Mouse (Mus musculus): ENCODE data around the gene Gzmd. TPM values are rescaled to one million over a fixed set of nuclear protein-coding genes. Genes with fewer than 3 reads are reported as not detected.
A peak's percentile ranks its signal among the peaks of the same experiment; 100 is the strongest.

The Gzmd gene
- polyA plus RNA-seq, 1 experiment from 2014 or later: not detected

- ATAC-seq (ENCODE audit: low FRiP score) (no peak), DNase-seq (ENCODE audit: low spot score) (peak; percentile 13)
- no peak overlapping the region for H3K4me2 ChIP-seq (replicated peaks; ENCODE audit: low read depth, low read length)
- H3K27ac ChIP-seq (ENCODE audit: low read depth, low read length): no peak overlapping the region
- H3K27me3 ChIP-seq (ENCODE audit: control insufficient read depth, insufficient read depth, low read length): no peaks in the 10 kb centered on the region
- H3K36me3 ChIP-seq (ENCODE audit: control insufficient read depth, insufficient read depth, low read length): no peaks in the 10 kb centered on the region
- H3K9me3 ChIP-seq (ENCODE audit: control insufficient read depth, low read length): no peaks in the 10 kb centered on the region
- no peak overlapping the region for H3K4me3 ChIP-seq (ENCODE audit: low read depth, low read length)
- H3K4me1 ChIP-seq (replicated peaks; ENCODE audit: control insufficient read depth, insufficient read depth, low read length): no peaks in the 10 kb centered on the region
- WGBS: 81% methylated on average over 4 of the region's 4 CpGs
- no peak overlapping the region for H3K9ac ChIP-seq (ENCODE audit: low read depth, low read length)
Measured at GRCm38 (mm10) chr14:56098940-56099339, 33.5 kb downstream of the Gzmd start.

DNA sequence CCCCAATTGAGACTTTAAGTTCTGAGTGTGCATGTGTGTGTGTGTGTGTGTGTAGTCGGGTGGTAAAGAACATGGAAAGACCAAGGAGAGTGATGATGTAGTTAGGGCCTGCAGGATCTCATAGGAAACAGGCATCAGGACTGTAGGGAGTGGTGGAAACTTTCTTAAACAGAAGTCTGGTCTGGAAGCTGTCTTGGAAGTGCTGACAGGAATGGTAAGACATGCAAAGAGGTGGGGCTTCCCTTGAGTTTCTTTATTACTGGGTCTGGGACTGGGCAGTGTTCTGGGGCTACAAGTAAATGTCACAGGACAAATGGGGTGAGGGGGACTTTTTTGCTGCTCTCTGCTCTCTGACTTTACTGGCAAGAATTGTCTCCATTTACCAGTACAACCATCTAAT lies 34.8 kb downstream of the Gzmd start:
- WGBS: 91% methylated on average over 1 of the region's 1 CpGs
- DNase-seq (ENCODE audit: low spot score): no peak
- H3K4me3 ChIP-seq (ENCODE audit: low read depth, low read length): no peak overlapping the region
- no peaks in the 10 kb centered on the region for H3K36me3 ChIP-seq (ENCODE audit: control insufficient read depth, insufficient read depth, low read length)
- no peak for ATAC-seq (ENCODE audit: low FRiP score)
- no peaks in the 10 kb centered on the region for H3K4me1 ChIP-seq (replicated peaks; ENCODE audit: control insufficient read depth, insufficient read depth, low read length)
- no peak overlapping the region for H3K4me2 ChIP-seq (replicated peaks; ENCODE audit: low read depth, low read length)
- H3K27me3 ChIP-seq (ENCODE audit: control insufficient read depth, insufficient read depth, low read length): no peaks in the 10 kb centered on the region
- no peak overlapping the region for H3K27ac ChIP-seq (ENCODE audit: low read depth, low read length)
- no peaks in the 10 kb centered on the region for H3K9me3 ChIP-seq (ENCODE audit: control insufficient read depth, low read length)
- H3K9ac ChIP-seq (ENCODE audit: low read depth, low read length): no peak overlapping the region

DNA sequence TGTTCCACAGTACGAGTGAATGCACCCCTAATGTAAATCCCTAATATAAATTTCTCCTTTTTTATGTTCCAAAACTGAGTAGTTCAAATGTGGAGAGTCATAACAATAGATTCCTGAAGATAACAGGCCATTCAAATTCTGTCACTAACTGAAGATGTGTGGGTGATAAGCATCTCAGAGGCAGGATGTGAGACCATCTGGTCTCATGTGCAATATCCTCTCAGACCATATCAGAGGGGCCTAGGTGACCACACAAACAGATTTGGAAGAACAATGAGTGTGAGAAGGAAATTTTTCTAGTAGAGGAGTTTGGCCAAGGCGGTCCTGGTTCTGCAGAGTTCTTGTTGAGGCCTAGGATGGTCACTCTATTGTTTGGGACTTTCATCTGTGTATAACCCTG lies 39.1 kb downstream of the Gzmd start:
- no peak overlapping the region for H3K4me2 ChIP-seq (replicated peaks; ENCODE audit: low read depth, low read length)
- DNase-seq (ENCODE audit: low spot score): no peak
- no peaks in the 10 kb centered on the region for H3K9me3 ChIP-seq (ENCODE audit: control insufficient read depth, low read length)
- H3K36me3 ChIP-seq (ENCODE audit: control insufficient read depth, insufficient read depth, low read length): no peaks in the 10 kb centered on the region
- 70% methylated on average over 2 of the region's 2 CpGs for WGBS
- no peak overlapping the region for H3K9ac ChIP-seq (ENCODE audit: low read depth, low read length)
- no peak for ATAC-seq (ENCODE audit: low FRiP score)
- no peaks in the 10 kb centered on the region for H3K27me3 ChIP-seq (ENCODE audit: control insufficient read depth, insufficient read depth, low read length)
- H3K4me1 ChIP-seq (replicated peaks; ENCODE audit: control insufficient read depth, insufficient read depth, low read length): no peaks in the 10 kb centered on the region
- no peak overlapping the region for H3K4me3 ChIP-seq (ENCODE audit: low read depth, low read length)
- no peak overlapping the region for H3K27ac ChIP-seq (ENCODE audit: low read depth, low read length)

DNA sequence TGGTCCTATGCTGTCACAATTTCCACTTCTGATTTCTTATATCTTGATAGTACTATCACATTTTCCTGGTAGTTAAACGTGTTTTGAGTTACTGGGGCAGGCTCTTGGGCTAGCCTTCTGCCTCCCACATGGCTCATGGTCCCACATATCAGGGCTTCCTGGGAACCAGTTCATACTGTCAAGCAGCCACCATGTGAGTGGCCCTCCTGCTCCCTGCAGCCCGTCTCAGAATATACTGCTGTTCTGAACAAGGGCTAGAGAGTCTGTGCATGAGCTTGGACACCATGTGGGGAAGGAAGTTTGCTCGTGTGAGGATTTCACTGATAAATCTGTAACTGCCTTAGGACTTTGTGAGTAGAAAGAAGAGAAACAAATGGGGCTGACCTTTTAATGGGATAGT lies 45.7 kb downstream of the Gzmd start:
- Histone ChIP-seq H3K4me2 (replicated peaks; ENCODE audit: low read depth, low read length) (no peak overlapping the region), H3K27me3 (ENCODE audit: control insufficient read depth, insufficient read depth, low read length) (no peaks in the 10 kb centered on the region), H3K4me1 (replicated peaks; ENCODE audit: control insufficient read depth, insufficient read depth, low read length) (no peaks in the 10 kb centered on the region), H3K27ac (ENCODE audit: low read depth, low read length) (no peak overlapping the region), H3K9ac (ENCODE audit: low read depth, low read length) (no peak overlapping the region), H3K36me3 (ENCODE audit: control insufficient read depth, insufficient read depth, low read length) (no peaks in the 10 kb centered on the region), H3K9me3 (ENCODE audit: control insufficient read depth, low read length) (no peaks in the 10 kb centered on the region), H3K4me3 (ENCODE audit: low read depth, low read length) (no peak overlapping the region)
- ATAC-seq (ENCODE audit: low FRiP score) (no peak), DNase-seq (ENCODE audit: low spot score) (no peak)
- WGBS: 82% methylated on average over 3 of the region's 3 CpGs

DNA sequence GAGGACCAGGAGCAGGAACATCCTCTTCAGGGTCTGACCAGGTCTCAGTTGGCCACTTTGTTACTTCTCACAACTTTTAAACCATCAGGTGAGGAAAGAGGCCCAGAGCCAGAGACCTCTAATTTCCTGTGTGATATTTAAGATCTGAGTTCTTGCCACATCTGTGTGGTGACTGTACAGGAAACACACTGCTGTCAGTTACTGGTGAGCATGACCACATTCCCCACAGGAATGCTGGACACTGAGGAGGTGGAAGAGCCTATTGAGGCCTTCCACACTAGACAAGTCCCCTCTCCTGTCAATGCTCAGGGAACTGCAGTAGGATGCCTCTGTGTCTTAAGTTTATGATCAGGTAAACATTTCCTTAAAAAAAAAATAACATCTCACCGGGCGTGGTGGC lies 47.2 kb downstream of the Gzmd start, which contains the start of gene Mcpt8:
Gene Mcpt8, minus strand, starts transcription at position 107 of the 400 bp plus-strand sequence.
- no peak within 1 kb of the TSS for H3K27ac ChIP-seq (ENCODE audit: low read depth, low read length)
- H3K9me3 ChIP-seq (ENCODE audit: control insufficient read depth, low read length): no peaks in the 10 kb centered on the region
- H3K4me2 ChIP-seq (replicated peaks; ENCODE audit: low read depth, low read length): no peak within 1 kb of the TSS
- no peaks in the 10 kb centered on the region for H3K36me3 ChIP-seq (ENCODE audit: control insufficient read depth, insufficient read depth, low read length)
- no peaks in the 10 kb centered on the region for H3K4me1 ChIP-seq (replicated peaks; ENCODE audit: control insufficient read depth, insufficient read depth, low read length)
- no peaks in the 10 kb centered on the region for H3K27me3 ChIP-seq (ENCODE audit: control insufficient read depth, insufficient read depth, low read length)
- 96% methylated on average over 2 of the region's 2 CpGs for WGBS
- ATAC-seq (ENCODE audit: low FRiP score): no peak
- H3K4me3 ChIP-seq (ENCODE audit: low read depth, low read length): no peak within 1 kb of the TSS
- DNase-seq (ENCODE audit: low spot score): no peak
- no peak within 1 kb of the TSS for H3K9ac ChIP-seq (ENCODE audit: low read depth, low read length)

DNA sequence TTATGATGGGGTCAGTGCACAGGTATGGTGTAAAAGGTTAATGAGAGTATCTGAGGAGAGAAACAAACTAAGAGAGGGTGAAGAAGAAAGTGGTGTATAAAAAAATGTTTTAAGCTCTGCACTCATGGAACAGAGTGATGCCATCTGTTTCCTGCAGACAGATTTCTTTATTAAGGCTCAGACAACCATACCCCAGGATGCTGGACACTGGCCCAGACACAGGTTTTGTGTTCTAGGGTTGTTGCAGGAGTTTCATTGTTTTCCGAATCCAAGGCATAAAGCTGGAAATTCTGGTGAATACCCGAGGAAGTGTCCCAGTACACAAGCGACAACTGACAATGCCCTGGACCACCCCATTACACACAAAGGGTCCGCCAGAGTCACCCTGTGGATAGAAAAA lies 50.4 kb downstream of the Gzmd start:
- H3K9ac ChIP-seq (ENCODE audit: low read depth, low read length): no peak overlapping the region
- no peak overlapping the region for H3K27ac ChIP-seq (ENCODE audit: low read depth, low read length)
- no peaks in the 10 kb centered on the region for H3K4me1 ChIP-seq (replicated peaks; ENCODE audit: control insufficient read depth, insufficient read depth, low read length)
- ATAC-seq (ENCODE audit: low FRiP score) (no peak), DNase-seq (ENCODE audit: low spot score) (no peak)
- WGBS: 85% methylated on average over 4 of the region's 4 CpGs
- H3K9me3 ChIP-seq (ENCODE audit: control insufficient read depth, low read length): no peaks in the 10 kb centered on the region
- H3K4me3 ChIP-seq (ENCODE audit: low read depth, low read length): no peak overlapping the region
- H3K4me2 ChIP-seq (replicated peaks; ENCODE audit: low read depth, low read length): no peak overlapping the region
- H3K27me3 ChIP-seq (ENCODE audit: control insufficient read depth, insufficient read depth, low read length): no peaks in the 10 kb centered on the region
- no peaks in the 10 kb centered on the region for H3K36me3 ChIP-seq (ENCODE audit: control insufficient read depth, insufficient read depth, low read length)

Other genes starting within 250 kb of the Gzmd start
- gene Cbln3, start 248.2 kb downstream of the Gzmd start, polyA plus RNA-seq (2014; fragmentation: Nextera tagmentation; extraction: Ambion mirVana): 0.17 and 0.31 TPM in 2 replicates
- gene Khnyn, start 247.7 kb downstream of the Gzmd start, polyA plus RNA-seq (2014; fragmentation: Nextera tagmentation; extraction: Ambion mirVana): 7.8 and 9.3 TPM in 2 replicates
- 39.7 and 41.9 TPM in 2 replicates for gene Sdr39u1, start 232.3 kb downstream of the Gzmd start, polyA plus RNA-seq (2014; fragmentation: Nextera tagmentation; extraction: Ambion mirVana)
- not detected in 2 replicates for gene Cma1, start 187.9 kb downstream of the Gzmd start, polyA plus RNA-seq (2014; fragmentation: Nextera tagmentation; extraction: Ambion mirVana)
- not detected in 2 replicates for gene Cma2, start 181.6 kb downstream of the Gzmd start, polyA plus RNA-seq (2014; fragmentation: Nextera tagmentation; extraction: Ambion mirVana)
- not detected in 2 replicates for gene Mcpt1, start 114.6 kb downstream of the Gzmd start, polyA plus RNA-seq (2014; fragmentation: Nextera tagmentation; extraction: Ambion mirVana)
- not detected in 2 replicates for gene Mcpt9, start 102.1 kb downstream of the Gzmd start, polyA plus RNA-seq (2014; fragmentation: Nextera tagmentation; extraction: Ambion mirVana)
- gene Mcpt2, start 90.6 kb downstream of the Gzmd start, polyA plus RNA-seq (2014; fragmentation: Nextera tagmentation; extraction: Ambion mirVana): not detected in 2 replicates
- not detected in 2 replicates for gene Mcpt4, start 70.3 kb downstream of the Gzmd start, polyA plus RNA-seq (2014; fragmentation: Nextera tagmentation; extraction: Ambion mirVana)
- gene Mcpt8, start 47.3 kb downstream of the Gzmd start, polyA plus RNA-seq (2014; fragmentation: Nextera tagmentation; extraction: Ambion mirVana): not detected in 2 replicates
- gene Ctsg, start 30.0 kb downstream of the Gzmd start, polyA plus RNA-seq (2014; fragmentation: Nextera tagmentation; extraction: Ambion mirVana): 0.31 TPM in 1 of 2 replicates, not detected in the other
- gene Gzme, start 12.0 kb downstream of the Gzmd start, polyA plus RNA-seq (2014; fragmentation: Nextera tagmentation; extraction: Ambion mirVana): not detected in 2 replicates
- not detected in 2 replicates for gene Gzmg, start 27.0 kb upstream of the Gzmd start, polyA plus RNA-seq (2014; fragmentation: Nextera tagmentation; extraction: Ambion mirVana)
- not detected in 2 replicates for gene Gzmn, start 42.0 kb upstream of the Gzmd start, polyA plus RNA-seq (2014; fragmentation: Nextera tagmentation; extraction: Ambion mirVana)
- gene Gzmf, start 78.8 kb upstream of the Gzmd start, polyA plus RNA-seq (2014; fragmentation: Nextera tagmentation; extraction: Ambion mirVana): not detected in 2 replicates
- not detected in 2 replicates for gene Gzmc, start 102.0 kb upstream of the Gzmd start, polyA plus RNA-seq (2014; fragmentation: Nextera tagmentation; extraction: Ambion mirVana)
- gene Gzmb, start 129.7 kb upstream of the Gzmd start, polyA plus RNA-seq (2014; fragmentation: Nextera tagmentation; extraction: Ambion mirVana): 0.11 TPM in 1 of 2 replicates, not detected in the other
- gene Atp12a, start 232.5 kb upstream of the Gzmd start, polyA plus RNA-seq (2014; fragmentation: Nextera tagmentation; extraction: Ambion mirVana): 0.15 and 0.25 TPM in 2 replicates